Mouse (Mus musculus): Measurements from ENCODE around the gene Naglu.
"Not testable (repeated sequence)": the region's sequence is repeated elsewhere in the genome, so short reads cannot be mapped to it uniquely, and the experiment has no call there.

Gene Naglu

GRCm38 (mm10) chr11:101124494-101124893, 54.7 kb downstream of the Naglu start:
- not testable (repeated sequence) for DNase-seq (ENCODE audit: low spot score in 2 of 2)

- not testable (repeated sequence) for DNase-seq (ENCODE audit: low spot score in 2 of 2)
Measured at GRCm38 (mm10) chr11:101125008-101125407, 55.2 kb downstream of the Naglu start.

- no peak for DNase-seq (ENCODE audit: low spot score in 2 of 2)
Measured at GRCm38 (mm10) chr11:101127075-101127474, 57.3 kb downstream of the Naglu start.

All from frontal cortex, postnatal 14 days (tissue).